Mouse (Mus musculus) gastrocnemius, postnatal 25 days (tissue): ENCODE data around the gene Dnajc13. TPM values are rescaled to one million over a fixed set of nuclear protein-coding genes. Genes with fewer than 3 reads are reported as not detected.
A peak's percentile ranks its signal among the peaks of the same experiment; 100 is the strongest.

ENCODE experiments used
- DNase-seq: peaks from one replicate; pipeline ENCODE4 v3.0.0; 2022
- long read RNA-seq, 2 experiments: library from polyadenylated mRNA; stranded (forward); transcript quantifications; one replicate each; pipeline ENCODE4 v2.0.0; 2021
- total RNA-seq, 2 experiments: library from RNA; stranded (reverse); gene quantifications; 1 replicate in 1 of 2; 2 replicates in 1 of 2; pipeline ENCODE4 v1.2.3; 2021

Dnajc13 gene
- total RNA-seq: 10 to 100 TPM; 25.8 to 26.2 TPM
- long read RNA-seq, experiment 1, full-length matches to known transcripts: 1 of 7 reads
- long read RNA-seq, experiment 1, partial matches to known transcripts: 0 of 7 reads
- long read RNA-seq, experiment 1, other reads (novel, unspliced or antisense): 6 of 7 reads
- long read RNA-seq, experiment 2, partial matches to known transcripts: 1 of 2 reads
- long read RNA-seq, experiment 2, other reads (novel, unspliced or antisense): 1 of 2 reads

DNA sequence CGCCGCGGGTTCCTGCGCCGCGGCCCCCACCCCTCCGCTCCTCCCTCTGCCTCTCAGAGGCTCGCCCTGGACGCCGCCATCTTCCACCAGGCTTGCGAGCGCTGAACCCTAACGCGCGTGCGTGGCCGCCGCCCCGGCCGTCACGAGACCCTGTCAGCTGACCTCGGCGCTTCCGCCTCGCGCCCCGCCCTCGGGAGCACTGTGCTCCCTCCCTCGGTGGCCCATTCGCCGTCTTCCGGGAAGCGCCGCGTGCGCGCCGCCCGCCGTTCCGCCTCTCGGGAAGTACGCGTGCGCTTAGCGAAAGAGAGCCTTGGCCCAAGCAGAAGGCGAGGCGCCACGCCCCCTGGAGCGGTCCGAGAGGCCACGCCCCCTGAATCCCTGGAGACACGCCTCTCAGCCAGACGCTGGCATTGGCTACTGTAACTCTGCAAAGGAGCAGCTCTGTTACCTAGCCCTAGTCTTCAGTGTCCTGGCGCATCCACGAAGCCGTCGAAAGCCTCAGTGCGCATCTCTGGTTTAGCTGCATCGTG, at the start of gene Dnajc13:
TSS of gene Dnajc13 (minus strand) at position 108 of the 530 bp plus-strand sequence.
- DNase-seq: peak; percentile 99

DNA sequence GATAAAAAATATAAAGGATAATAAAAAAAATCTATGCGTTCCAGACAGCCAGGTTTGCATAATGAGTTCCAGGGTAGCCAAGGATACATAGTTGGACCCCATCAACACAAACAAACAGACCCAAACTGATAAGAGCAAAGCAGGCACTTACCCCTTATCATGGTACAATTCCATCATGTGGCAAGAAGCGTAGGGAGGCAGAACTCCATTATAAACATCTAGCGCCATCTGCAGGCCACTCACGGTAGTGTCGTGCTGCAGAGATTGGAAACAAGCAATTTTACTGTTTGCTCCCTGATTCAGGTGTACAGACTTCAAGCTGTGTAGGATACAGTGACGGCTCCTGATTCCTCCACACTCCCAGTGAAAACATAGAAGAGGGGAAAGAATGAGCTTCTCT, 44.0 kb upstream of the Dnajc13 start:
- no peak for DNase-seq

DNA sequence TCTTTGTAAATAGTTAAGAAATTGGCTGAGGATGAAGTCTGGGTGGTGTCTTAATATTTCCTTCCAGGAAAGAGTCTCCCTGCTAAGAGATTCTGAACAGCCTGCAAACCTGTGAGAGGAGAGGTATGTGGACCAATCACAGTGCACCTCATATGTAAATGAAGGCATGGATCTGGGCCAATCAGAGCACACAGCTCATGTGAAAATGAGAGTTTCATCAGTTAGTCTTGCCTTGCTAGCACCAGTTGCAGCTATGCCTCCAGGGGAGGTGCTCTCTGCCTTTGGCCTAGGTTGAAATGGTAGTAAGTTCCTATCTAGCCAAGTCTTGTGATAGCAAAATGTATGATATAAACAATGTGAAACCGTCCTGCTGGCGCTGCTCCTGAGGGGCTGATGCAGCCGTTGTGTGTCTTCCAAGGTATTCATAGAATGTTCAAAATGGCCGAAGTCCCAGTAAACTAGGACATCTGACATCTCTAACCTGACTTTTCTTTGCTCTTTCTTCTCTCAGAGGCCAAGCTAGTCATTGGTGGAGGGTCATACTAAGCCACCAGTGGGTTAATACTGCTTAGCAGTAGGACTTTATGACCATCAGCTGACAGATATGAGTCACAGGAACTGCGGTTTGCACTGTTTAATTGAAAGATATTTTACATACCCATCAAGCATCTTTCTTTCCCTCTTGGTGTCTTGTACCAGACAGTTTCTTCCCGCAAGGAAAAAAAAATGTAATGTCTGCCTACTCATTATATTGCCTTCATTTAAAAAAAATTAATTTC, 42.8 kb upstream of the Dnajc13 start:
- DNase-seq: no peak

DNA sequence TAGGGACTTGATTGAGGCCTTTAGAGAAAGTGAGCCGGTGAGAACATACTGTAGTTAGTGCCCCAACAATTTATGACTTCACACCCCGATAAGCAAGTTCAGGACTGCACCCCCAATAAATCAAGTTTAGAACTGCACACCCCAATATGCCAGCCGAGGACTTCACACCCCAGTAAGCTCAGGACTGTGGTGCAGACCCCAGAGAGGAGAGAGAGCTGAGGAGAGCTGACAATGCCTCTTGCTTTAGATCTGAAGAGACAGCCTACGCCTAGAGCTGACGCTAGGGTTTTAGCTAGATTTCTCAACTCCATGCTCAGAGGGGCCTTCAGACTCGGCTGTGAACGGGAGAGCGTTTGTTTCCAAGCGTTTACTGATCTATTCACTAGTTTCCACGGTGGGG, 42.1 kb upstream of the Dnajc13 start:
- DNase-seq: no peak

DNA sequence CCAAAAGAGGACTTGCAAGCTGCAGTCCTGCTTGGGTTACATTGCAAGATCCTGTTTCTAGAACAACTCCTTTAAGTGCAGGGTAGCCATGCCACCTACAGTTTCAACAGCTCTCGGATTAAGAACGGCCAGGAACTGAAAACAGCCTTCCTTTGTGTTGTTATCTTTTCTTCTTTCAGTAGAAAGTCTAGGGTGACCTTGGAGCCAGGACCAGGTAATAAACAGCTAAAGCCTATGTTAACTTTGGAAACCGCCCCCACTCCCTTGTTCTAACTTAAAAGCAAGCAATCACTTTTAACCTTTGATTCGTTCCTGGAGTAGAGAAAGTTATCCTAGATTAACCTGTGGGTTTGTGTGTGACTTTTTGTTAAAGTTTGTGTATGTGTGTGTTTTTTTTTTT, 41.6 kb upstream of the Dnajc13 start:
- no peak for DNase-seq

DNA sequence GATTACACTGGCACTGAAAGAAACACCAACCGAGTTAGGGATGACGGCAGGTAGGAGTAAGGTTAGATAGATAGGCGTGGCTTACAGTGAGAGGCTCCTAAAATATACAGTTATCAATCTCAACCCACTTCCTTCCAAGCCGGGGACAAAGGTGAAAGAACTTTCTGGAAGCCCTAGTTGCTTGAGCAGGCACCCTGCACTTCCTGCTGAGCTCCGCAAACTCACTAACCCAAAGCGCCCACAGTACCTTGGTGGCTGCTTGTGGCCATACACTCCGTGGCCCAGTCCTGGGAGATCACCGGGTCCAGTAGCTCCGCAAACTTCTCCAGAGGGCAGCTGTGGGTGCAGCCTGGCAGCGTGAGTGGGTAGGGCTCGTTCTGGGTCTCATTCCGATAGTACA, 37.8 kb upstream of the Dnajc13 start:
- no peak for DNase-seq

DNA sequence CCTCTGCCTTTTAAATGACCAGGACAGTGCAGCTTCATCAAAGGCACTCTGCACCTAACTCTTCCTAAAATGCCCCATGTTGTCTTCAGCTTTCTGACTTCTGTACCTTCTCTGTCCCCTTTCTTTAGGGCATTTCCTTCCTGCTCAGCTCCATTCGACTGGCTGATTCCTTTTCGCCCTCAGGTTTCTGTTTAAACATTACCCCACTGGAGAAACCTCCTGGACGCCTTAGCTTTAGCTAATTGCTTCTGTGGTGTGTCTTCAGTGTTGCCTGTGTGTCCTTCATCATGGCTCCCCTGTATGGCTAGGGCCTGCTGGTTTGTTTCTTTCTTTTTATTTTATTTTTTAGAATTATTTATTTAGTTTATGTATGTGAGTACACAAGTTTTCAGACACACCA, 34.3 kb upstream of the Dnajc13 start:
- no peak for DNase-seq

DNA sequence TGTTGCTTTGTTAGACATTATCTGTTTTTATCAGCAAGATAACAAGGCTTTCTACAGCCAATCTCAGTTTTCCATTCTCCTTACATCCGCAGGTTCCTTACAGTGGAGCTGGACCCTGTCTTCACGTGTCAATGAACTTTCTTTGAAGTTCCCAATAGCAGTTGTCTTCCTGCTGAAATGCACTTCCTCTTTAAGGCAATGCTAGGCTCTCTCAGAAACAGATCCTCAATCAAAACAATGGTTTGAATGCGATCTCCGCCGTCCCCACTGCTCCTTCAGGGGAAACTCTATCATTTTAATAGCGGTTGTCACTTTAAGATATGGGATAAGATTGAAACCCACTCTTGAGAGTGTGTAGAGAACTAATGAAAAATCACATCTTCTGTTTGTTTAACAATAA, 22.2 kb upstream of the Dnajc13 start:
- DNase-seq: no peak

DNA sequence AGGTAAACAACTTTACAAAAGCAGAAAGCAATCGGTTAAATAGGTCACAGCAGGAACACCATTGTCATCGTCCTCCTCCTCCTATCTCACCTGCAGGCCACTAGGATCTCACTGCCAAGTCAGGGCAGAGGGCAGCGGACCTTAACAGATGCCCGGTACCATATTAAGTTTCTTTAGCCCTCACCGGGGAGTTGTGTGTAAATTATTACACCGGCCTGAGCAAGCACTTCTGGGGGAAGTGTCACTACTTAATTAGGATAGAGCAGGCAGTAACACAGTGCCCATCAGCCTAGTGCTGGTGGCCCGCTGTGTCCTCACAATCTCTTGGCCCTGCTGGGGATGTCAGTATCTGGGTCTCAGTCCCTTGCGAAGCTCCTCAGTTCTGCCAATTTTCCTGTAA, 19.8 kb upstream of the Dnajc13 start:
- DNase-seq: no peak

DNA sequence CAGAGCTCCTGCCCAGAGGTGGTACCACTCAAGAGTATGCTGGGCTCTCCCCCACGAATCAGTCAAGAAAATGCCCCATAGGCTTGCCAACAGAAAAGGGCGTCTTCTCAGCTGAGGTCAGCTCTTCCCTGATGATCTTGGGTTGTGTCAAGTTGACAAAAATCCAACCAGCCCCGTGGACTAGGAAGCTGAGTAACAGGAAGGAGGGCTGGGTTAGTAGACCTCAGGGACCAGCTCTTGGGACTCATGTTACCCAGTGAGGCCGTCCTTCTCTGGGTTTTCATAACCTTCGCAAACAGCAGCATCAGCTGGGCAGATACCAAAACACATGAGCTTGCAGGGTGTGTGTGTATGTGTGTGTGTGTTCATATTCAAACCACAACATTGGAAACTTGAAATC, 19.0 kb upstream of the Dnajc13 start:
- DNase-seq: peak; percentile 26

DNA sequence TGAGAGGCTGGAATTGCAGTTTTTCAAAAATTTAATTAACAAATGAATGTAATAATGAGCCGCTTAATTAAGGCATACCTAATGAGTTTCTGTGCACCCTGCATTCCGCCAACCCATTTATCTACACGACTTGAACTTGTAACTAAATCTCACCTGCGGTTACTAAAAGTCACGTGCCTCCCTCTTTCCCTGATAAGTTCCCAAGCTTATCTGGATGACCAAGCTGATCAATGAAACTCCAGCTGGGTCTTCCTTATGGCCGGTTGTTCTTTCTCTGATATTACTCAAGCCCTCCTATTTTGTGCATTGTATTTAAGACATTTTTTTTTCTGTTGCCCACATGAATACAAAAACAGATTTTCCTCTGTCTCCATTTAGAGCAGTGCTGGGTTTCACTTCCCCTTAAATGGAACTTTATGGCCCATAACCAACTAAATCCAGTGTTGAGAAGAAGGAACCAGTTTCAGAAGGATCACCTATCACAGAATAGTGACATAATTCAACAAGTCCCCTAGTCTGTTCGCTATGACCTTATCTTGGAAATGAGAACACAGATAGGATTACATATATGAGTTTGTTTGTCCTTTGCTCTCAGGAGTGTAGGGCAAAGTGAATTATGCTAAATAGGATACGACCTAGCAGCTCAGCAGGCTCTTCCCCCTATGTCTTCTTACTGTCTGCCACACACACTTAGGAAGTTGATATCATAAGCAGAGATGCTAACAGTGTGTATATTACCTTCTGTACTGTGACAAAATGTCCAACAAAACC, 18.2 kb upstream of the Dnajc13 start:
- no peak for DNase-seq

DNA sequence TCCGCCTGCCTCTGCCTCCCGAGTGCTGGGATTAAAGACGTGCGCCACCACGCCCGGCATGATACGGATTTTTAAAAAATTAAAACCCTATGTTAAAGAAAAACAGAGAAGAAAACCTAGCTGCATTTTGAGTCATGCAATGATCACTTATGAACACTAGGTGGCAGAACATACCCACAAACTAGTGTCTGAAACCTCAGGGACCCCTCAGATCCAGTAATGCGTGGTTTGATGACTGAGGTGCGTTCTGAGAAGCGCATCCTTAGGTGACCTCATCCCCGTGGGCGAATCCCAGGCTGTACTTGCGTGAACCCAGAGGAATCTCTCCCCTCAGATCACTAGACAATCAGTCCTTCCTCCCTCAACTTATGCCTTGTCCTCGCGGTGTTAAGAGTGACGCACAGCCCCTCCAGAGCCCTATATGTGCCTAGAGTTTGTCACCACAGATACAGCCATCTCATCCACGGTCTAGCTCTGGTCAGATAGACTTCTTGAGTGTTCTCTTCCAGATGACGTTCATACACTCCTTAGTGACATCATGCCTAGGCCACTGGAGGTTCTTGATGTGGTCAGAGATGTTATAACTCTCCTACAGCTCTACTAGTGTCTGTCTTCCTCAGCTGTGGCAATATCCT, 14.9 kb upstream of the Dnajc13 start:
- no peak for DNase-seq

DNA sequence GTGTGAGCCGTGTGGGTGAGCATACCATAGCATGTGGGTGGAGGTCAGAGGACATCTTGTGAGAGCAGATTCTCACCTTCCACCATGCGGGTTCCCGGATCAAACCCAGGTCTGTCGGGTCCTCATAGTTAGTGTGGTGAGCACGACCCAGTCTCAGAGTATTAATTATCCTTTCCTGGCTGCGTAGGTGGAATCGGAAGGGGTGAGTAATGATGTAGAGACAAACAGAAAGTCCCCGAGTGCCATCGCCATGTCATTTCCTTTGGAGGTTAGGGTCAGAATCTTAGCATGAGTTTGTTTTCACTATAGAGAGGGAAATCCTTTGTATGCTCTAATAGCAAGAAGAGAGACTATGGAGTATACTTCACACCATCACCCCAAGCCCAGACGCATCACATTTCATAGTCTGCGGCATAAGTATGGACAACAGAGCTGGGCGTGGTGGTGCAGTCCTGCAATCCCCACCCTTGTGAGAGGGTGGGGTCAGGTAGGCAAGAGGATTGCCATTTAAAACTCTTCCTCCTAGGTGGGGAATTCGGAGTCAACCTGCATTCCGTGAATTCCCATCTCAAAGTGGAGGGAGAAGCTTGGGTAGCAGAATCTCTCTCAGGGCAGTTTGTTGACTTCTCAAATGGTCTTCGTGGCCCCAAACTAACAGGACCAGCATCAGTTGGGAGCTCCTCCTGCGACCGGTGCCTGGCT, 12.5 kb upstream of the Dnajc13 start:
- DNase-seq: no peak

DNA sequence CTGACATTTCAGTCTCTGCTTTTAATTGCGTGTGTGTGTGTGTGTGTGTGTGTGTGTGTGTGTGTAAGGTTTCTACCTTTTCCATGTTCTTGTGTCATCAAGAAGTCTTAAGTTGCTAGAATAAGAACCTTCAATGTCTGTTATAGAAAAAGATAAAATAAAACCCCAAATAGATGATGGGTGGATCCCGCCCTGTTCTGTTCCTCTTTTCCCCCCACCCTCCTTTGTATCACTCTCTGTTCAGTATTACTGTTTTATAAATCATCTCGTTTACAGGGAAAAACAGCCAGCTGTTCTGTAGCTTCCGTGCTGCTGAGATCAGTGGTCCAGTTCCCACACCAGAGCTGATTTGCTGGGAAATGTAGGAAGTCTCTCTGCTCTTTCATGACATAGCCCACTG, 9.3 kb upstream of the Dnajc13 start:
- no peak for DNase-seq

DNA sequence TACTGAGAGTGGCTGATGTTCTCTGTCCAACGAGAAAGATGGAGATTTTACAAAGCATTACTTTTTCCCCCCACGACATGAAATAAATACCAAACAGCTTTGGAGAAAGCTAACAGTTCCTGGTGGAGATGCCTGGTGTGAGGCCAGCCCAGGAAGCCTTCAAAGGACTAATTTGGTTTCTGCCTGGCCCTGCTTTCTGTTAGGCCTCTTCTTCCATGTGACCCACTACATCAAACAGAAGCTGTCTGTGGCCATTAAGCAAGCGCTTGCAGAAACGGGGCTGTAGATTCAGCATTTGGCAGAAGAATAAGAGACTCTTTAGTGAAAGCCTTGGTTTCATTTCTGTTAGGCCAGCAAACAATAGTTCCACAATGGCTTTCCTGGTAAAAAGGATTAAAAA, 8.9 kb upstream of the Dnajc13 start:
- DNase-seq: no peak

DNA sequence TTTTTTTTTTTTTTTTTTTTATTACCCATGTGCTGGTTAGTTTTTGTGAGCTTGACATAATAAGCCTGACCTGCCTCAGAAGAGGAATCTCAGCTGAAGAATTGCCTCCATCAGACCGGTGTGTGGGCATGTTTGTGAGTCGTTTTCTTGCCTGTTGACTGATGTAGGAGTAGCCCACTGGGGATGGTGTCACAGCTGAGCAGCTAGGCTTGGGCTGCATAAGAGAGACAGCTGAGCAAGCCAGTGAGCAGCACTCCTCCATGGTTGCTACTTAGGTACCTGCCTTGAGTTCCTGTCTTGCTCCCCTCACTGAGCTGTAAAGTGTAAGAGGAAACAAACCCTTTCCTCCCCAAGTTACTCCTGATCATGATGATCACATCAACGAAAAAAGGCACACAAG, 7.2 kb upstream of the Dnajc13 start:
- no peak for DNase-seq

DNA sequence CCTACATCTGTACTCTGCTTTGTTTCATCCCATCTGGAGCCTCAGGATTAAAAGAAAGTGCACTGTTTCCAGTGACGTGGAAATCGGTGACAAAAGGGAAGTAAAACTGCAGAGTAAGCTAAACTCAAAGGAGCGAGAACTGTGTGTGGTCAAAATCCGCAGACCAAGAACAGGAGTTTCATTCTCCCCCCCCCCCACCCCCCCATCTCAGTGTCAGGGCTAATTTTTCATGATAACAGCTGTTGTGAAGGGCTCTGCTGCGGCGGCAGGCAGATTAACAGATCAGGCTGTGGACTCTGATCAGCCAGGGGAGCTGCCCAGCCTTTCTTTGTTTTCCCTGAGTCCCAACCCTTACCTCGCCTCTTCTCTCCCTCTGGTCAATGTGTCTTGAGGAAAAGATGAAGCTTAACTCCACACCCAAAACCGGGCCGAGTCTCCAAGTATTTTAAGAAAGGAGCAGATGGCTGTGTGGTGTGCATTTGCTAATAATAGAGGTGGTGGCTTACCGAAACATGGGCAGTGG, 6.7 kb upstream of the Dnajc13 start:
- DNase-seq: no peak

DNA sequence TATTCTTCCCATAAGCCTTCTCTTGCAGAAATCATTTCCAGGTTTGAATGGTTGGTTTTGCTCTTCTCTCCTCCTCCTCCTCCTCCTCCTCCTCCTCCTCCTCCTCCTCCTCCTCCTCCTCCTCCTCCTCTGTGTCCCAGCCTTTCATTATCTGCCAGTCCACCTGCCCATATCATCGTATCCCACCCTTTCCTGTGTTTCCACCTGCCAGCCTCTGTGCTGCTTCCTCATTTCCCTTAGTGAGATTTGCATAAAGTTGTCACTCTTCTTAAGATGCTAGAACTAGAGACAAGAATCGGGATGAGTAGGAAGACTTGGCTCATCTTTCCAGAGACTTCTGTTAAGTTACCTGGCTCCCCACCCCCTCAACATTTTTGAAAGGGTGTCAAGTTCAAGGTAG, 1.8 kb upstream of the Dnajc13 start:
- DNase-seq: no peak

DNA sequence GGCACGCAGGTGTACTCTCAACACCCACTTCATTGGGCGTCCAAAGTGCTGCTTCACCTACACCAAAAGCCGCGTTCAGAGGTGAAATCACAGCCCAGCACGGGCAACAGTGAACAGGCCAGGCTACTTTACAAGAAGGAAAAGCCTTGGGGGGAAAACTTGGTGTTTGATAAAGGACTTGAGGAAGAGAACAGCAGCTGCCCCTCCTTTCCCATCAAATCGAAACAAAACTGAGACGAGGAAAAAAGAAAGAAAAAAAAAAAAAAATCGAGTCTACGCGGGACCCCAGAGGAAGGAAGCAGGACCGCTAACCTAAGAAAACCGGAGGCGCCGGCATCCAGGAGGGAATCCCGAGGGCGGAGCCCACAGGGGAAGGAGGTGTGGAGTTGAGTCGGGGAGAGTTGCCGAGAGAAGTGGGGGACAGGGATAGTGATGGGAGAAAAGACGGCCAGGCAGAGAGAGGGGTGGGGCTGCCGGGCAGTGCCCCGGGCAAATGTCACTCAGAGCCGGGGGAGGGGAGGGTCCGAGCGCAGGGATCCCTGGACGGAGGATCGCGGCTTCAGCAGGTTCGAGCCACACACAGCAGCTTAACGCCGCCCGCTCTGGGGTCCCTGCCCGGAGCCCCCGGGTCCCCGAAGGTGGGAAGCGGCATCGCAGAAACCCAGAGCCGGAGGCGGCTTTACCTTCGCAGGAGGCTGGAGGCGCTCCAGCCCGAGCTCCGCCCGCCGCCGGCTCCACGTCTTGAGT, 541 bp downstream of the Dnajc13 start:
- DNase-seq: no peak

DNA sequence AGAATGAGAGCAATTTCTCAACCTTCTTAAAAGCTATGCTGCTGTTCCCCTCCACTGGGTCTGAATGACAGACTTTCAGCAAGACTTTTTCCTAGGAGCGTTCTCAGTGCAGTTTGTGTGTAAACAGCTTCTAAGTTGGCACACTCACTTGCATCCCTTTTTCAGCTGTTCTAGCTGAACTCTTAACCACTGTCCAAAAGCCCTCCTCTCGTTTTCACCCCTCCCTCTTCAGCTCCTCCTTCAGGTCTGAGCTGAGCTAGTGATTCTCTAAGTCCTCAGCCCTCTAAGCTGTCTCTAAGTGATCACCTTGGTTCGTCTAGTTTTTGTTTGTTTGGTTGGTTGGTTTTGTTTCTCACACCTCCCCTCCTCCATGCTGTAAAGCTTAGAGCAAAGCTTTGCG, 2.4 kb downstream of the Dnajc13 start:
- DNase-seq: no peak

DNA sequence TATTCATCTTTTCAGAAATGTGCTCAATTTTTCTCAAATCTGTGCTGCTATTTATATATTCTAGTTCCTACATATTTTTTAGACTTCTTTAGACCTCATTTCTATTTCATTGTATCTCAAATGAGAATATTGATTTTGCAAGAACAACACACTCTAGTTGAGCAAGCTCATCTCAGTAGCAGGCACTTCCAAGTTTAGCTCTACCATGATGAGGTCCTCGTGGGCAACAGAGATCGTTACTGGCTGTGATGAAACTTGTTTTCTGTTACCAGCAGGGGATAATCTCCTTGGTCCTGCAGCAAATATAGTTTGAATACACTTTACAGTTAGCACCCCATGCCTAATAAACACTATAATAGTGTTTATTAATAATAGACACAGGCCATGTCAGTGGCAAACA, 6.6 kb downstream of the Dnajc13 start:
- DNase-seq: no peak
